Mouse (Mus musculus): ENCODE data around the gene Lamtor4. TPM values are rescaled to one million over a fixed set of nuclear protein-coding genes. Genes with fewer than 3 reads are reported as not detected.

Lamtor4 gene
- total RNA-seq, 2 experiments from 2014 or later, result 60.0 to 60.9 TPM

DNA sequence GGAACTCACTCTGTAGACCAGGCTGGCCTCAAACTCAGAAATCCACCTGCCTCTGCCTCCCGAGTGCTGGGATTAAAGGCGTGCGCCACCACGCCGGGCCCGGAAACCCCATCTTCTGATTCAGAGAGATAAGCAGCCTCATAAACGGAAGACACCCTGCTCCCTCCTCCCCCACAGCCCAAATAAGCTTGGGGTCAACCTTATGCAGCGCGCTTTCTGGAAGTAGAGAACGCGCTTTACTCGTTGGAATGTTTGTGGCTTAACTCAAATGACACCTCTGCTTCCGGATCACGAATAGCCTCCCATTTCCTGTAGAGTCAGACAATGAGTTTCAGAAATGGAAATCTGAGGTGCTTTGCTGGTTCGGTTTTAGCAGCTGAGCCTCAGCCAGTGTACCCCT, 25.5 kb downstream of the Lamtor4 start:
- DNase-seq (ENCODE audit: low spot score in 2 of 2), result no peak
- Histone ChIP-seq H3K27ac (no peak overlapping the region), H3K4me3 (no peak overlapping the region)
- no peak for TF ChIP-seq CTCF (conservative IDR thresholded peaks at IDR 0.05)

DNA sequence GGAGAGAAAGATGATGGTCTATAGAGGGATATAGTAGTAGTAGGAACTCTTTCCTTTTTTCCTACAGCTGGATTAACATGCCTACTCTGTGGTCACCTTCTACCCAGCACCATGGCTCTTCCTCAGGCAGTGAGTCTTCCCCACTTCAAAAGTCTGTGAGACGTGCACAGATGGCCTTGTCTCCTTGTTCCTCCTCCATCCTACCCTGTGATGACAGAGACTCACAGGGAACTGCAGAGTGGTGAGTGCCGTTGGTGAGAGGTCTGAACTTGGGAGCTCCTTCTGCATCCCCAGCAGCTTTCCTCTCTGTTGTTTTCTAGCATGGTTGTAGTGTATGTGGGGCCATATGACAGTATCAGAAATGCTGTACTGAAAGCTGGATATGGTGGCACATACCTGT, 26.5 kb downstream of the Lamtor4 start:
- TF ChIP-seq CTCF (conservative IDR thresholded peaks at IDR 0.05), result no peak

DNA sequence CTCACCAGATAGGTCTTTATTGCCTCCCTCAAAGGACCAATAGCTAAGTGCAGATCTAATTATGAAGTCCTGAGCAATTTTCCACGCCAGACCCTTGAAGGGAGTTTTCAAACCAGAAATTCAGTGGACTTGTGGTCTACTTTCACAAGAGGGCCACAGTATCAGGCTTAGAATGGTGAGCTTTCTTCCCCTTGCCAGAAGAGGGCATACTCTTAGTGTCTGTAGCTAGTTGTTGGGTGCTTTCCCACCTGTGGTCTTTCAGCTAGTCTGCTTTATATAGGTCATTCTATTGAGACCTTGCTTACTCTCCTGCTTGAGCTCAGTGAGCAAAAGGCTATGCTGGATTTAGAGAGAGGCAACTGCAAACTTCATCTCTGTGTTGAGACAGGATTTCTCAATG, 28.3 kb downstream of the Lamtor4 start:
- no peak overlapping the region for H3K4me3 ChIP-seq
- no peak for DNase-seq (ENCODE audit: low spot score in 2 of 2)
- no peak overlapping the region for H3K27ac ChIP-seq
- TF ChIP-seq CTCF (conservative IDR thresholded peaks at IDR 0.05), result peak; percentile 56

More for the DNA sequence above, 26.5 kb downstream of the Lamtor4 start:
- H3K4me3 ChIP-seq, result no peak overlapping the region
- no peak overlapping the region for H3K27ac ChIP-seq
- DNase-seq (ENCODE audit: low spot score in 2 of 2), result no peak

DNA sequence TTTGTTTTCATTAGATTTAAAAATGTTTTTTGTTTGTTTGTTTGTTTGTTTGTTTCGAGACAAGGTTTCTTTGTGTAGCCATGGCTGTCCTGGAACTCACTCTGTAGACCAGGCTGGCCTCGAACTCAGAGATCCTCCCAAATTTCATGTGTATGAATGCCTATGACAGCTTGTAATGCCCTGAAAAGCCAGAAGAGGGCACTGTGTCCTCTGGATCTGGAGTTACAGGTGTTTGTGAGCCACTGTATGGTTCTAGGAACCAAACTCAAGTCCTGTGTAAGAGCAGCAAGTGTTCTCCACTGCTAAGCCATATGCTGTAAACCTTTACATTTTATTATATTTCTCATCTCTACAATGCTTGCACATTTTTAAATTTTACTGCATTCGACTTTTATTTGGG, 32.6 kb downstream of the Lamtor4 start:
- DNase-seq (ENCODE audit: low spot score in 2 of 2), result no peak
- H3K4me3 ChIP-seq, result no peak overlapping the region
- TF ChIP-seq CTCF (conservative IDR thresholded peaks at IDR 0.05), result peak; percentile 40
- no peak overlapping the region for H3K27ac ChIP-seq

DNA sequence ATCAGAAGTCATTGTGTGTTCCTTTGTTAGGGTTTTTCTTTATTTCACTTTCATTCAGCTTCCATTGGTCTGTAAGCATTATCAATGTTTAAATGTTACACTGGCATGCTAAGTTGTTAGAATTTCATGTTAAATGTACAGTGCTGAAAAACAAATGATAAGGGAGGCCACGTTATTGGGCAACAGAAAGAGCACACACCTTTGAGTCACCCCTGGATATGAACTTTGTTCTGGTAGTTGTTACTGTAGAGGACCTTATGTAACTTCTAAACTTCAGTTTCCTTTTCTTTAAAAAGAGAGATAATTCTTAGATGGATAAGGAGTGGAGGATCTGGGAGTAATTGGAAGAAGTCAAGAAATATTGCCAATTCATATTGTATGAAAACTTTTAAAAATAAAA, 36.4 kb downstream of the Lamtor4 start:
- Histone ChIP-seq H3K27ac (no peak overlapping the region), H3K4me3 (no peak overlapping the region)
- TF ChIP-seq CTCF (conservative IDR thresholded peaks at IDR 0.05), result no peak
- DNase-seq (ENCODE audit: low spot score in 2 of 2), result no peak

DNA sequence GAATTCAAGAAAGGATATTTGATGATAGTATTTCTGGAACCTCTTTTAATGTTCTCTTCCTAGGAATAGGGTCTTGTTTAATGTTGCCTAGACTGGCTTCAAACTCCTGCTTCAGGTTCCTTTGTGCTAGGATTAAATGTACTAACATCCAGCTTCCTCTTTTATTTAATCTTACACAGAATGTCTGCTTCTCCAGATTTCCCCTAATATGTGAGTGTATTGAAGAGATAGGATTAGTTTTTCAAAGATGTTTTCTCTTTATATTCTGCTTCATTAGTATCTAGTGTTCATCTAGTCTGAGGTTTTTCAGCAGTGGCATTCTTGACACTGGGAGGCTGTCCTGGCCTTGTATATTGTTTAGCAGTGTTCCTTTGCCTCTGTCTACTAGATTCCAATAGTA, 38.9 kb downstream of the Lamtor4 start:
- H3K4me3 ChIP-seq, result no peak overlapping the region
- DNase-seq (ENCODE audit: low spot score in 2 of 2), result no peak
- TF ChIP-seq CTCF (conservative IDR thresholded peaks at IDR 0.05), result no peak
- H3K27ac ChIP-seq, result no peak overlapping the region

DNA sequence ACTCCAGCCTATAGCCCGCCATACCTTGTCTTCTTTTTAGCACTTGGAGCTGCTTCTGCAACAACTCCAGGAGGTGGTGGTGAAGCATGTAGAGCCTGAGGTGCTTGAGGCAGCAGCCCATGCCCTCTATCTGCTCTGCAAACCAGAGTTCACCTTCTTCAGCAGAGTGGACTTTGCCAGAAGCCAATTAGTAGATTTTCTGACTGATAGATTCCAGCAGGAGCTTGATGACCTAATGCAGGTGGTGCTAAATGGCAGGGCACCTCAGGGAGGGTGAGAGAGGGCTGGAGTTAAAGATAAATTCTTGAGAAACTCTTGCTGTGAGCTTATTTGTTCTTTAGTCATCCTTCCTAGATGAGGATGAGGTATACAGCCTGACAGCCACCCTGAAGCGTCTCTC, 44.3 kb downstream of the Lamtor4 start:
- no peak for TF ChIP-seq CTCF (conservative IDR thresholded peaks at IDR 0.05)
- no peak for DNase-seq (ENCODE audit: low spot score in 2 of 2)
- no peak overlapping the region for H3K4me3 ChIP-seq
- H3K27ac ChIP-seq, result no peak overlapping the region

Other genes starting within 250 kb of the Lamtor4 start
- gene Smok3a, start 234.2 kb upstream of the Lamtor4 start, total RNA-seq (2021), result not detected
- gene Smok3b, start 234.1 kb upstream of the Lamtor4 start, total RNA-seq (2021), result not detected
- not detected for gene Smok3c, start 202.3 kb upstream of the Lamtor4 start, total RNA-seq (2021)
- gene Zkscan1, start 170.4 kb upstream of the Lamtor4 start, total RNA-seq (2021), result 10 to 100 TPM; 39.7 to 42.3 TPM
- gene Zscan21, start 138.6 kb upstream of the Lamtor4 start, total RNA-seq (2021), result 10 to 100 TPM; 13.7 to 16.2 TPM
- 10 to 100 TPM; 13.4 to 14.6 TPM for gene Zfp113, start 99.7 kb upstream of the Lamtor4 start, total RNA-seq (2021)
- gene Cops6, start 94.4 kb upstream of the Lamtor4 start, total RNA-seq (2021), result 100 to 1,000 TPM; 141 to 145 TPM
- gene Ap4m1, start 83.5 kb upstream of the Lamtor4 start, total RNA-seq (2021), result 10 to 100 TPM; 25.6 to 26.2 TPM
- gene Mcm7, start 83.1 kb upstream of the Lamtor4 start, total RNA-seq (2021), result 10 to 100 TPM; 18.6 to 18.8 TPM
- gene Taf6, start 68.0 kb upstream of the Lamtor4 start, total RNA-seq (2021), result 10 to 100 TPM; 42.0 to 42.2 TPM
- 10 to 100 TPM; 13.4 to 16.5 TPM for gene Cnpy4, start 68.0 kb upstream of the Lamtor4 start, total RNA-seq (2021)
- 1 to 10 TPM; 8.2 to 8.4 TPM for gene Mblac1, start 61.2 kb upstream of the Lamtor4 start, total RNA-seq (2021)
- gene Nxpe5, start 29.6 kb upstream of the Lamtor4 start, total RNA-seq (2021), result not detected
- 10 to 100 TPM; 68.1 to 77.0 TPM for gene BC037034, start 8.6 kb downstream of the Lamtor4 start, total RNA-seq (2021)
- gene Gal3st4, start 17.4 kb downstream of the Lamtor4 start, total RNA-seq (2021), result 1 to 10 TPM; 3.2 to 3.7 TPM
- gene Gm43720, start 24.5 kb downstream of the Lamtor4 start, total RNA-seq (2021), result under 1 TPM in 1 of 2 experiments, not detected in 1; 0.12 TPM
- 1 to 10 TPM; 2.4 to 2.5 TPM for gene Gpc2, start 24.5 kb downstream of the Lamtor4 start, total RNA-seq (2021)
- under 1 TPM; 0.44 to 0.79 TPM for gene Stag3, start 24.8 kb downstream of the Lamtor4 start, total RNA-seq (2021)
- not detected for gene Pvrig, start 86.5 kb downstream of the Lamtor4 start, total RNA-seq (2021)
- 10 to 100 TPM; 22.6 to 26.7 TPM for gene Zfp157, start 186.0 kb downstream of the Lamtor4 start, total RNA-seq (2021)